Mouse (Mus musculus): ENCODE data around the gene Sh3d21. TPM values are rescaled to one million over a fixed set of nuclear protein-coding genes. Genes with fewer than 3 reads are reported as not detected.

Sh3d21 gene
- polyA plus RNA-seq, 1 experiment: 2.4 TPM

Other genes starting within 250 kb of the Sh3d21 start
- gene Csf3r, start 138.9 kb downstream of the Sh3d21 start, polyA plus RNA-seq (2012; rRNA removed): 2.0 and 4.2 TPM in 2 replicates
- gene Mrps15, start 116.6 kb downstream of the Sh3d21 start, polyA plus RNA-seq (2012; rRNA removed): 35.8 and 48.3 TPM in 2 replicates
- gene Oscp1, start 104.9 kb downstream of the Sh3d21 start, polyA plus RNA-seq (2012; rRNA removed): 1.1 TPM in 2 replicates
- gene Lsm10, start 66.9 kb downstream of the Sh3d21 start, polyA plus RNA-seq (2012; rRNA removed): 30.7 and 31.3 TPM in 2 replicates
- gene Stk40, start 59.5 kb downstream of the Sh3d21 start, polyA plus RNA-seq (2012; rRNA removed): 24.4 and 24.6 TPM in 2 replicates
- 21.2 and 24.3 TPM in 2 replicates for gene Eva1b, start 15.7 kb downstream of the Sh3d21 start, polyA plus RNA-seq (2012; rRNA removed)
- gene Thrap3, start 39.3 kb upstream of the Sh3d21 start, polyA plus RNA-seq (2012; rRNA removed): 35.4 and 48.1 TPM in 2 replicates
- 26.5 and 28.4 TPM in 2 replicates for gene Map7d1, start 92.9 kb upstream of the Sh3d21 start, polyA plus RNA-seq (2012; rRNA removed)
- 42.3 and 44.3 TPM in 2 replicates for gene Trappc3, start 98.8 kb upstream of the Sh3d21 start, polyA plus RNA-seq (2012; rRNA removed)
- 1.9 and 2.3 TPM in 2 replicates for gene Col8a2, start 123.3 kb upstream of the Sh3d21 start, polyA plus RNA-seq (2012; rRNA removed)
- gene Adprhl2, start 158.2 kb upstream of the Sh3d21 start, polyA plus RNA-seq (2012; rRNA removed): 24.7 and 27.9 TPM in 2 replicates
- gene Tekt2, start 162.2 kb upstream of the Sh3d21 start, polyA plus RNA-seq (2012; rRNA removed): 0.58 and 1.4 TPM in 2 replicates

All from large intestine, adult 2 months (tissue).